Mouse (Mus musculus) intestine, postnatal 0 days (tissue): Measurements from ENCODE around the gene Safb2. TPM values are rescaled to one million over a fixed set of nuclear protein-coding genes. Genes with fewer than 3 reads are reported as not detected.
"Not testable (repeated sequence)": the region's sequence is repeated elsewhere in the genome, so short reads cannot be mapped to it uniquely, and the experiment has no call there.

Experiments
- ATAC-seq: fragments of 200-750 bp; cut with Nextera tagmentation; 2 replicates; pipeline ENCODE4 v1.8.0; 2017; ENCODE audit warnings: mild to moderate bottlenecking, moderate TSS enrichment, moderate library complexity
- H3K27ac ChIP-seq: fragments of 300-500 bp; sonication (generic); 2 replicates; pipeline ENCODE4 v1.5.1; 2014; ENCODE audit warnings: mild to moderate bottlenecking, low read depth, low read length, moderate library complexity
- H3K27me3 ChIP-seq: fragments of 300-500 bp; sonication (generic); replicated peaks from 2 replicates; pipeline ENCODE4 v1.6.1; 2014; ENCODE audit warnings: low read length, mixed read lengths; ENCODE audit not compliant: control insufficient read depth, insufficient read depth
- H3K36me3 ChIP-seq: fragments of 300-500 bp; sonication (generic); 2 replicates; pipeline ENCODE4 v1.6.1; 2014; ENCODE audit warnings: mild to moderate bottlenecking, moderate library complexity; ENCODE audit not compliant: control insufficient read depth, insufficient read depth
- H3K4me1 ChIP-seq: fragments of 300-500 bp; sonication (generic); replicated peaks from 2 replicates; pipeline ENCODE4 v1.6.1; 2014; ENCODE audit warnings: antibody characterized with exemption, low read length, mixed read lengths; ENCODE audit not compliant: control insufficient read depth, insufficient read depth
- H3K4me2 ChIP-seq: fragments of 300-500 bp; sonication (generic); replicated peaks from 2 replicates; pipeline ENCODE4 v1.6.1; 2014; ENCODE audit warnings: low read depth, mild to moderate bottlenecking, moderate library complexity
- H3K4me3 ChIP-seq: fragments of 300-500 bp; sonication (generic); 2 replicates; pipeline ENCODE4 v1.5.1; 2014; ENCODE audit warnings: low read depth, low read length
- H3K9ac ChIP-seq: fragments of 300-500 bp; sonication (generic); 2 replicates; pipeline ENCODE4 v1.6.1; 2014; ENCODE audit warnings: mild to moderate bottlenecking, low read depth, low read length
- H3K9me3 ChIP-seq: fragments of 300-500 bp; sonication (generic); 2 replicates; pipeline ENCODE4 v1.6.1; 2016; ENCODE audit warnings: mixed run types; ENCODE audit not compliant: control insufficient read depth
- CTCF ChIP-seq: sonication (generic); IDR thresholded peaks from 2 replicates; pipeline ENCODE4 v1.5.1; 2016; ENCODE audit warnings: low read depth, mild to moderate bottlenecking, control low read depth, antibody characterized with exemption, moderate library complexity
- WGBS: fragments of 180-500 bp; shearing (Covaris S2); extraction: QIAGEN DNeasy Blood & Tissue Kit; methylation state at CpG from one replicate; pipeline ENCODE4 v1.1.7; 2014; 5-methylcytosine and 5-hydroxymethylcytosine counted together
- polyA plus RNA-seq: library from polyadenylated mRNA; unstranded; fragments of >200 nt; fragmentation: Nextera tagmentation; extraction: Ambion mirVana; gene quantifications from 2 replicates; pipeline ENCODE4 v1.2.1, GENCODE M21; 2015

Safb2 gene
- polyA plus RNA-seq, 1 experiment from 2014 or later: 22.3 TPM

DNA sequence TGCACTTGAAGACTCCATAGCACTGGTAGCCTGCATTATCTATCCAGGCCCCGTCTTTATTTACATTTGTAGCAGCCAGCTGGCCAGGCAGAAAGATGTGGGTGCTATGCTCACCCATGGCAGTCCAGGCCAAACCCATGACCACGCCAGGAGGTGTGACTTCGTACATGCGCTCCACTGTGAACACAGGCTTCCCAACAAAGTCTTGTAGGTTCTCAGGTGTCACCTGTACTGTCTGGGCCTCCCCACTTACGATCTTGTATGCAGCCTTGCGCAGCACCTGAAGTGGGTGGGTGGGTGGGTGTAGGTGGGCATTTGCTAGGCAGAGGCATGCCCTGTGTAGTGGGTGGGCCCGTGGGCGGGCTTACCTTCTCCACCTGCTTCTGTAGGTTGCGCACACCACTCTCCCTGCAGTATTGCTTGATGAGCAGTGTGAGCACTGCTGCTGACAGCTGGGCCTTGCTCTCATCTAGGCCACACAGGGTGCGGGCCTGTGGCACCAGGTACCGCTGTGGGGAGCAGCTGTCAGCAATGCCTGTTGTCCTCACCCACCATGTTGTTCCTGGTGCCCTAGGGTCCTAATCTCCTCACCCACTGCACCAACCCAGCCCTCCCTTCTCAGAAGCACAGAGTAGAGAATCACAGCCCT, 30.9 kb upstream of the Safb2 start:
- no peaks in the 10 kb centered on the region for H3K9me3 ChIP-seq
- H3K27me3 ChIP-seq: no peaks in the 10 kb centered on the region
- peaks cover 54% of the 10 kb centered on the region for H3K36me3 ChIP-seq
- ATAC-seq: no peak
- H3K4me3 ChIP-seq: no peak overlapping the region; the same call in 1 of the 2 replicates
- no peak overlapping the region for H3K4me2 ChIP-seq
- no peak for TF ChIP-seq CTCF
- no peak overlapping the region; the same call in 1 of the 2 replicates for H3K27ac ChIP-seq
- WGBS: 65% methylated on average over 11 of the region's 11 CpGs
- peaks cover 6% of the 10 kb centered on the region; the same call in 1 of the 2 replicates for H3K4me1 ChIP-seq
- 0 out of 2 replicates have a peak overlapping the region, but pooled peaks have one; percentile 82 for H3K9ac ChIP-seq

- Histone ChIP-seq H3K4me1 (peaks cover 7% of the 10 kb centered on the region; the same call in 1 of the 2 replicates), H3K4me3 (peak overlapping the region; percentile 67), H3K36me3 (peaks cover 47% of the 10 kb centered on the region), H3K27ac (no peak overlapping the region; the same call in none of the 2 replicates), H3K9me3 (no peaks in the 10 kb centered on the region), H3K27me3 (no peaks in the 10 kb centered on the region), H3K4me2 (peak overlapping the region; percentile 73), H3K9ac (peak overlapping the region; percentile 82)
- no peak for ATAC-seq
- TF ChIP-seq CTCF: 0 out of 2 replicates have a peak, but pooled peaks have one; percentile 10
- WGBS: 16% methylated on average over 14 of the region's 14 CpGs
These were observed 30.2 kb upstream of the Safb2 start for GRCm38 (mm10) chr17:56614391-56615135.

- H3K4me3 ChIP-seq: peak overlapping the region; percentile 67
- H3K4me1 ChIP-seq, H3K9me3 ChIP-seq, H3K27me3 ChIP-seq, ATAC-seq: not testable (repeated sequence)
- peak overlapping the region; percentile 82 for H3K9ac ChIP-seq
- H3K27ac ChIP-seq: peak overlapping the region; percentile 84
- peak overlapping the region; percentile 73 for H3K4me2 ChIP-seq
- H3K36me3 ChIP-seq: peaks cover 41% of the 10 kb centered on the region
- WGBS: under 1% methylated on average over 26 of the region's 26 CpGs
These were observed 29.5 kb upstream of the Safb2 start for GRCm38 (mm10) chr17:56613893-56614292.

- Histone ChIP-seq H3K9me3 (no peaks in the 10 kb centered on the region), H3K36me3 (peaks cover 35% of the 10 kb centered on the region), H3K4me1 (peaks cover 7% of the 10 kb centered on the region; the same call in 1 of the 2 replicates), H3K9ac (peak within 1 kb of the TSS; percentile 82), H3K4me3 (peak within 1 kb of the TSS; percentile 67), H3K4me2 (peak within 1 kb of the TSS; percentile 73), H3K27me3 (no peaks in the 10 kb centered on the region), H3K27ac (peak within 1 kb of the TSS; percentile 84)
- WGBS: under 1% methylated on average over 52 of the region's 52 CpGs
- ATAC-seq: peak; percentile 42
- TF ChIP-seq CTCF: peak; percentile 99
These were observed 29.0 kb upstream of the Safb2 start, which contains the start of gene Rpl36 for GRCm38 (mm10) chr17:56613236-56613844. Gene Rpl36 (plus strand): TSS chr17:56613416.

DNA sequence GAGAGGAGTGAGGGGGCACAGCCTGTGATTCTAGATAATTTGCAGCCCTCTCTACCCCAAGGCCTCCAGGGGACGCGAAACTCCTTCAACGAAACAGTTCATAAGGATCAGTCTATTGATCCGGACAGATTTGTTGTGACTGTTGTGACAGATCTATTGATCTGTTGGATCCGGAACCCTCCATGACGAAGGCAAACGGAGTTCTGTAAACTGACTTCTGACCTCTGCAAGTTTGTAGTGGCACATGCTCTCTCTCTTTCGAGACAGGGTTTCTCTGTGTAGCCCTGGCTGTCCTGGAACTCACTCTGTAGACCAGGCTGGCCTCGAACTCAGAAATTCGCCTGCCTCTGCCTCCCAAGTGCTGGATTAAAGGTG, 28.2 kb upstream of the Safb2 start:
- H3K9me3 ChIP-seq, H3K4me3 ChIP-seq, H3K27me3 ChIP-seq, ATAC-seq, H3K4me1 ChIP-seq, H3K9ac ChIP-seq: not testable (repeated sequence)
- 66% methylated on average over 10 of the region's 10 CpGs for WGBS
- peak overlapping the region; percentile 66 for H3K27ac ChIP-seq
- 0 out of 2 replicates have a peak overlapping the region, but pooled peaks have one; percentile 45 for H3K4me2 ChIP-seq
- H3K36me3 ChIP-seq: peaks cover 29% of the 10 kb centered on the region
